Mouse (Mus musculus) gastrocnemius, postnatal 25 days (tissue): ENCODE data around the gene Acly. TPM values are rescaled to one million over a fixed set of nuclear protein-coding genes. Genes with fewer than 3 reads are reported as not detected.
A peak's percentile ranks its signal among the peaks of the same experiment; 100 is the strongest.

ENCODE experiments used
- DNase-seq: peaks from one replicate; pipeline ENCODE4 v3.0.0; 2022
- long read RNA-seq, 2 experiments: library from polyadenylated mRNA; stranded (forward); transcript quantifications; one replicate each; pipeline ENCODE4 v2.0.0; 2021
- total RNA-seq, 2 experiments: library from RNA; stranded (reverse); gene quantifications; 1 replicate in 1 of 2; 2 replicates in 1 of 2; pipeline ENCODE4 v1.2.3; 2021

The Acly gene
- total RNA-seq, result 10 to 100 TPM; 10.6 to 20.3 TPM
- long read RNA-seq, experiment 1, full-length matches to known transcripts, result 6 of 9 reads
- long read RNA-seq, experiment 1, partial matches to known transcripts, result 0 of 9 reads
- long read RNA-seq, experiment 1, other reads (novel, unspliced or antisense), result 3 of 9 reads
- long read RNA-seq, experiment 2, full-length matches to known transcripts, result 15 of 23 reads
- long read RNA-seq, experiment 2, partial matches to known transcripts, result 5 of 23 reads
- long read RNA-seq, experiment 2, other reads (novel, unspliced or antisense), result 3 of 23 reads

DNA sequence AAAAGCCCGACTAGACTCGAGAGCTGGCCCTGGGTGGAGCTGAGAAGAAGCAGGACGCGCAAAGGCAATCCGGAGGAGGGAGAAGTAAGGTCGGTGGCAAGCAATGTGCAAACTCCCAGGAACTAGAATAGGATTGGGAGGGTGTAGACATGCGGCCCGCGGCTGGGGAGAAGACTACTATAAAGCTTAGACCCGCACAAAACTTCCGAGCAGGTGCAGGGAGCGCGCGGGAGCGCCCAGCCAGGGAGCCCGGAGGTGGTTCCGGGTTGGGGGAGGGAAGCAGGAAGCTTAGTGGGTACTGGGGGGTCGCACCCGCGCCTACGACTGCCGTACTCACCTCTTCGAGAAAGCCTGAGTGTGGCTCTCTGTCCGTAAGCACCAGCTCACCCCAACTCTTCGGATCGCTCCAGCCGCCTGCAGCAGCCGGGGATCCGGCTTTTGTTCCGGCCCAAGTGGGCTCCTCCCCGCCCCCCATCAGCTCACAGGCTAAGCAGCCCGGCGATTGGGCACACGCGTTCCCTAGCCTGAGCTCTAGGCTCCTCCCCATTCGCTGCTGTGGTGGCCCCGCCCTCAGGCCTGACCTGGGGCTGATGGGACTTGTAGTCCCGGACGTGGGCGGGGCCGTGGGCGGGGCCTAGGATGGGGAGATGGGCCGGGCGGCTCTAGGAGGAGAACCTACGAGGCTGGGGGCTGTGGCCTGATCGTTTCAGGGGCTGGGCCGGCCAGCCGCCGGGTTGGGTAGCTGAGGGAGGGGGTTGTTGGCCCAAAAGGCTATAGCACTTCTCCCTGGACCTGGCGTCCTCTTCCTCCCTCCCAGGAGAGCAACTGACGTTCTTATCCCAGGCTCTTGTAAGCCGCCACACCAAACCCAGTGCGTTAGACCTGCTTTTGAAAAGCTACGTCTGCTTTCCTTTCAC is at the start of gene Acly:
Gene Acly (minus strand): TSS at position 543 of the 917 bp plus-strand sequence.
- peak; percentile 99 for DNase-seq

DNA sequence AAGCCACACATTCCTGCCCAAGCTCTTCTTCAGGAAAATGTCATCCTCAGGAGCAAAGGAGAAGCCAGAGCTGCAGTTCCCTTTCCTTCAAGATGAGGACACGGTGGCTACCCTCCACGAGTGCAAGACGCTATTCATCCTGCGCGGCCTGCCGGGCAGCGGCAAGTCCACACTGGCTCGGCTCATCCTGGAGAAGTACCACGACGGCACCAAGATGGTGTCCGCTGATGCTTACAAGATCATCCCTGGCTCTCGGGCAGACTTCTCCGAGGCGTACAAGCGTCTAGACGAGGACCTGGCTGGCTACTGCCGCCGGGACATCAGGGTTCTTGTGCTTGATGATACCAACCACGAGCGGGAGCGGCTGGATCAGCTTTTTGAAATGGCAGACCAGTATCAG is 48.5 kb upstream of the Acly start:
- DNase-seq, result no peak

DNA sequence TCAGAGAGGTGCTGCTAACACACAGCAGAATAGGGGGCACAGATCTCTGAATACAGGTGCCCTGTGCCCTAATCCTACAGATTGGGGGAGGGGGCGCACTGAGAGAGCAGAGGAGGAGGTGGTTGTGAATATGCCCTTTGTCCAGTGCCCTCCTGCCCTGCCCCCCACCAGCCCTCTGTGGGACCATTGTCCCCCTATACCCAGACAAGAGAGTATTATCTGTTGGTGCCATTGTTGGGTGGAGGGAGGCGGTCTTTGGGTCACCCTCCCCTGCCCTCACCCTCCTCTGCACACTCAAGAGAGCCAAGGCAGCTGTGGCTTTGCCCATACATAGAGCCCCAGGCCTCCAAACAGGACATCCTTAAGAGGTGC is 47.7 kb upstream of the Acly start:
- no peak for DNase-seq

DNA sequence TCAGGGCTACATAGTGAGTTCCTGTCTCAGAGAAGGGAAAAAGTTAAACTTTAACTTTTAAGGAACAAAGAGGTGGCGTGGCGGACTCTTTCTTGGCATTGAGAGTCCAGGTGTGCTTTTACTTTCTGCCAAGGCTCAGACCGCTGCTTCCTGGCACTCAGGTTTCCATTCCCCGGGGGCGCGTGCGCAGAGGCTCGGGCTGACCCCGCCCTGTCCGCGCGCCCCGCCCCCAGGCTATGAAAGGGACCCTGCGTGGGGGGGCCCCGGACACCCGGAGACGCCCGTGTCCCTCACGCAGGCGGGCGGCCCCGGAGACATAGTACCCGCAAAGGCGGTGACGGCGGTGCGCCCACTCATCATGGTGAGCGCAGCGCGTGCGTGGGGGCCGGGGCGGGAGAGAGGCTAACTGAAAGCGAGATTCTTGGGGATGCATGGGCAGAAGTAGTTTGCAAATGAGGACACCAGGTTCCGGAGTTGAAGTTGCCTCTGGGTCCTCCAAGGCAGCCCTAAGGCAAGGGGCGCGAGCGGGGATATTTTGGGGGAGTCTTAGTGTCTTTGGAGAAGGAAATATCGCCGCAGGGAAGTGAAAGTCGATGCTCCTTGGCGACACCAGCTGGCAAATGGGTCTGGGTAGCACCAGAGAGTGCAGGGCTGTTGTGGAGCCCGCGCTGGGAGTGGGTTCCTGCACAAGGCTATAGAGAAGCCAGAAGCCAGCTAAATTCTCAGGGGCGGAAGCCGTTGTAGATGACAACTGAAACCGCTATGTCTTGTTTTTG is 47.1 kb upstream of the Acly start, which contains the start of gene Cnp:
Gene Cnp (plus strand): TSS at position 197 of the 776 bp plus-strand sequence.
- DNase-seq, result peak; percentile 77

DNA sequence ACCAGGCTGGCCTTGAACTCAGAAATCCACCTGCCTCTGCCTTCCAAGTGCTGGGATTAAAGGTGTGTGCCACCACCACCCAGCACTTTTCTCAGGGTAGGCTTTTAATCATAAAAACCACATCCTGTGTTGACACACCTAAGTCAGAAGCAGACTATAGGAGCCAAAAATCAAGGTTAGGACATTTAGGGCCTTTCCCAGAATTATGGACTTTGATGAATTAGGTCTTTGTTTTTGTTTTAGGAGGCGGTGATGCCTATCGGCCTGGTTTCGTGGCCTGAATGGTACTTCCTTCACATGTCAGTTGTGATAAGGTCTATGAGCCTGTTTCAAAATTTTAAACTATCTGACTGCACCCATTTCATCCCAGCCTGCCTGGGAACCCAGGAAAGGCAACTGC is 46.4 kb upstream of the Acly start:
- no peak for DNase-seq

DNA sequence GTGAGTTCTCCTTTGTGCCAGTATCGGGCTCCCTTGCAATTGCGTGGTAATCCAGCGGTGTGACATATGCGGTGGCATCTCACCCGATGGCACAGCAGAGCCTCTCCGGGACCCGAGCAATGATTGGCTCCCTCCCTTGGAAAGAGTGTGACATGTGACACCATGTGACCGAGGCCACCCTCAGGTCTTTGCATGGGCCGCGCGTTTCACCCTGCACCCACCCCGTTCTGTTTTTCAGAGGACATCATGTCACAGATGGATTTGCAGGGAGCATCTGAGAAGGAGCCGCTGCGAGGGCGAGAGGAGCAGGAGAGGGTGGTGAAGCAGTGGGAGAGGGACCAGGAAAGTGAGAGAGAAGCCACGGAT is 43.4 kb upstream of the Acly start:
- peak; percentile 29 for DNase-seq

DNA sequence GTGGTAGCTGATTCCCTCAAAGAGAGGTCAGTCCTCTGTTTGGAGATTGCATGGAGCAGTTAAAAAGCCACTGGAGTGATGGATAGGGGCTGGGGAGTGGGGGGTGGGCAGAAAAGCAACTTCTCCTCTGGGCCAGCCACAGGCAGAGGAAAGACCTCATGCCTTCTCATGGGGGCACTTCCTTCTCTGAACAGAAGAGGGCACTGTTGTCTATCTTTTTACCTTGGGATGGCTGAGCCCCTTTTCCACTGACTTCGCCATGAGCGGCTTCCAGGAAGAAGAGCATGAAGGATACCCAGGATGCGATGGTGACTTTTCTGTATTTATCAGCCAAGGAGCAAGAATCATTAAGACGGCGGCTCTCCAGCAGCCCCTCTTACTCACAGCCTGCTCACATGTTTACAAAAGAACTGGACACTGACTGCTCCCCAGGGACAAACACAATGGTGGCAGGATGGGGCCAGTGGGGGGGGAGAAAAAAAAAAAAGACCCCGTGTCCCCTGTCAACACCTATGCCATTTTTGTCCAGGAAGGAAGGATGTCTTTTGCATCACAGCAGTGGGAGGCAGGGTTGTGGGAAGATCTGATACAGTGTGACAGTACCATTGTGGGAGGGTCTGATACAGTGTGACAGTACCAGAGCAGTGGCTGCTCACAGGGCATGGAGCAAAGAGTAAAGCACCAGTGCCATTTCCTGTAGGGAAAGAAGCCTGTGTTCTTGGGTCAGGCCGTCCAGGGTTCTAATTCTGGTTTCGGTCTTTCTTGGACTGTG is 42.8 kb upstream of the Acly start:
- DNase-seq, result peak; percentile 39

DNA sequence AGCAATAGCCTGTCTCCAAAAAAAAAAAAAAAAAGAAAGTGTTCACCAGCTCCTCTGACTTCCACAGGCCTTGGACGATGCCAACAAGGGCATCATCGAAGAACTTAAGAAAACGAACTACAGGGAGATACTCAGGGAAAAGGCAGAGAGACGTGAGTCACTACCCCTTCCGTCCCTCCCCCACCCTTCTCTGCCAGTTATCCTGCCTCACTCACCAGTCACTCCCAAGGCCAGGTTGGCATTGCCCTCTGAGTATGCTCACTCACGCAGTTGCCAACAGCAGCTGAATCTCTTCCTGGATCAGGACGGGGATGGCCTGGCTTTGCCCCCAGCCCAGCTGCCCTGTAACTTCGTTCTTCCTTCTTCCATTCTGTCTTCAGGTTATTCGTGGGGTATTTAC is 42.0 kb upstream of the Acly start:
- DNase-seq, result no peak

DNA sequence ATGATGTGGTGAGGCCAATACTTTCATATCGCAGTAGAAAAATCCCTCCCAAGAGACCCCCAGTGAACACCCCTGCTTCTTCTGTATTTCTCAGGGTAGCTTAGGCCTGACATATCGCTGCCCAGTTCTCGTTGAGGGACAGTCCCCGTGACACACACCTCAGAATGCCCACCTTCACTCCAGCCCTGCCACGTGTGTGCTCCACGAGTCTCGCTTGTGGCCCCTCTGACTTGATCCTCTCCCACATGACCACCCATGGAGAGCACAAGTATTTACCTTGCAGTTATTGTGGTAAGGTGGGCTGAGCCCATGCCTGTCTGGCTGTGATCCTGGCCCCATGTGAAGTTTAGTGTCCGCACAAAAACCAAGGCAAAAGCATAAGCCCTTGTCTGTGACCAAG is 40.9 kb upstream of the Acly start:
- no peak for DNase-seq

DNA sequence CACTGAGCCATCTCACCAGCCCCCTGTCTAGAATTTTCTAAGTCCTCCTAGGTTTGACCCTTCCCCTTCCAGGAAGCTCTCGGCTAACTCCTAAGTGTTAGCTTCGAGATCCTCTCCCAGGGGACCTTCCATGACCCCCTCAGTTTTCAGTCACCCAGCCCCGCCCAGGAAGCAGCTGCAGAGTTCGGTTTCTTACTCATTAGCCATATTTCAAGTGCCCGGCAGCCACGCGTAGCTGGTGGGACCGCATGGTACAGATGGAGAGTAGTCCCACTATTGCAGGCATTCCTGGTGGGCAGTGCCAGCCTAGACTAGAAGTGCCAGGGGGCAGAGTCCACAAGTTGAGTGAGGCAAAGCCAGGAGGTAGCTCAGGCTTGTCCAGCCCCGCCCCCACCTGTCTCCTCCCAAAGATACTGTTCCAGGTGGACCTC is 40.0 kb upstream of the Acly start:
- no peak for DNase-seq

DNA sequence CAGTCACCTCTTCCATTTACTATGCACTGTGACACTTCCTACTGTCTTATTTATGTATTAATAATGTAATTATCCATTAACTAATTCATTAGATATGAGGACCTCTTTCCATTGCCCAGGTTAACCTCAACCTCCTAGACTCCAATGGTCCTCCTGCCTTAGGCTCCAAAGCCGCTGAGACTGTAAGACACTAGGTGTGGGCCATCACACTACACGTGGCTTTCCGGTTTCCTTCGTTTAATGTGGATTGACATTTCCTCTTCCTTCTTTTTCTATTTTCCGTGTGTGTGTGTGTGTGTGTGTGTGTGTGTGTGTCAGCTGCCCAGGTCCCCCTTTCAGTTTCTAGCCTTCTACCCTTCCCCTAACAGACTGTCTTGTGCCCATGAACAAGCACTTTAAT is 39.4 kb upstream of the Acly start:
- DNase-seq, result no peak

DNA sequence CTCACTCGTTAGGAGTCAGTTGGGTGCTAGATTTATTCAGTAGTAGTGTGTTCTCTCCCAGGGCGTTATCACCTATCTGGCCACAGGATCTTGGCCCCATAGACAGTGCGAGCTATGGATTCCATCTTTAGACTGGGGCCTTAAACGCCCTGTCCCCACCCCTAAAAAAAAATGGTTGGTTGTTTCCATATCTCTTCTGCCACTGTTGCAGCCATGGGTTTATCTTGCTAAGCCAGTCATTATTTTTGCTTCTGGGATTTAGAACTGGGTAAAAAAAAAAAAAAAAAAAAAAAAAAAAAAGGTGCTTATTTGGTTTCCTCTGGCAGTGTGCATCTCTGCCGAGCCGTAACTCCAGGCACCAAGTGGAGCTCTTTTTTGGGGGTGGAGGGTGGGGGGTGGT is 36.9 kb upstream of the Acly start:
- no peak for DNase-seq

DNA sequence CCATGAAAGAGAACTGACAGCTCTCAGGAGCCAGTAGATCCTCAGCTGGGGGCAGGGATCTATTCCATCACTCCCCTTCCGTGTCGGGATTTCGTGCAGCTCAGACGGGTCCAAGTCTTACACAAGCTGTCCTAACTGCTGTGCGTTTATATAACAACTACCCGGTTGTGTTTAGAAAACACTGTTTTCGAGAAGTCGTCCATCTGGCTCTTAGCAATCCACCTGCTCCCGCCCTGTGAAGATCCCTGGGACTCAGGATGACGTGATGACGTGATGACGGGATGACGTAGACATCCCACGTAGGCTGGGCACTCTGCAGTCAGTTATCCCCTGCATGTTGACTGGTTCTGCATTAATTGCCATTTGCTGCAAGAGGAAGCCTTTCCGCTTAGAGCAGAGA is 36.5 kb upstream of the Acly start:
- no peak for DNase-seq

DNA sequence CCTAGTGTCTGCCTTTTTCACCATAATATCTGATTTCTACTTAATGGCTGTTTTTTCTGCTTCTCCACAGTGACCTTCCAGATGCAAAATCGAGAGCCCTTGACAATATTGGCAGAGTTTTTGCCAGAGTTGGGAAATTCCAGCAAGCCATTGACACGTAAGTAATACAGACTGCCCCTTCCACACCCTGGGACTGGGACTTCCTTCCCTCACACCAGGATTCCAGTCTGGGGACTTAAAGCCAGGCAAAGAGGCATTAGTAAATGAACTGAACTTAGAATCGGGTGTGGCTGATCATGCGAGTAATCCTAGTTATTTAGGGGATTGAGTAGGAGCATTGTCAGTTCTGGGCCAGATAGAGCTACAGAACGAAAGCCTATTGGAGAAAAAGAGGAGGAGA is 33.9 kb upstream of the Acly start:
- no peak for DNase-seq

DNA sequence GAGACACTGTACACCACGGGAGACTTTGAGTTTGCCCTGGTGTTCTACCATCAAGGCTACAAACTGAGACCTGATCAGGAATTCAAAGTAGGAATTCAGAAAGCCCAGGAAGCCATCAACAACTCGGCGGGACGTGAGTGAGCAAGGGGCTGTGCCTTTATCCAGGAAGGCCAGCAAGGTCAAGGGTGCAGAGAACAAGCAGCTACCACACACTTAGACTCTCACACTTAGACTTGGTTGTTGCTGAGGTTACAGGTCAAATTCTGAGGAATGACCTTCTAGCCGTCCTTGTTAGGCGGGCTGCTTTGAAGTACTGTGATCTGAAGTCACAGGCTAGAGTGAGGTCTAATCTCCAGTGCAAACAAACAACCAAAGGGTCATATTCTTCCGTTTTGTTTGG is 31.7 kb upstream of the Acly start:
- DNase-seq, result no peak

DNA sequence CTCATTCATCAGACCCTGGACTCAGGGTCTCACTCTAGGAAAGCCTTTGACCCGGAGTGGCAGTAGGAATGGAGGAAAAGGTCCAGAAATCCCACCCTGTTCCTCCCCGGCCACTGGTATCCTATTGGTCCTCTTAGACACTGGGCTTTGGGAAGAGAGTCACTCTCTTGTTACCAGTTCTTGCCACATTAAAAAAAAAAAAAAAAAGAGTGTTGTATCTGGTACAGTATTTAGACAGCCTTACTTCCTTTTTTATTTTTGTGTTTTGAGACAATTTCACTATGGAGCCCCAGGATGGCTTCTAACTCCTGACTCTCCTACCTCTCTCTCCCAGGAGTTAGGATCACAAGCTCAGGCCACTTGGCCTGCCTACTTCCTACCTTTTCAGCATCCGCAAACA is 29.8 kb upstream of the Acly start:
- no peak for DNase-seq

DNA sequence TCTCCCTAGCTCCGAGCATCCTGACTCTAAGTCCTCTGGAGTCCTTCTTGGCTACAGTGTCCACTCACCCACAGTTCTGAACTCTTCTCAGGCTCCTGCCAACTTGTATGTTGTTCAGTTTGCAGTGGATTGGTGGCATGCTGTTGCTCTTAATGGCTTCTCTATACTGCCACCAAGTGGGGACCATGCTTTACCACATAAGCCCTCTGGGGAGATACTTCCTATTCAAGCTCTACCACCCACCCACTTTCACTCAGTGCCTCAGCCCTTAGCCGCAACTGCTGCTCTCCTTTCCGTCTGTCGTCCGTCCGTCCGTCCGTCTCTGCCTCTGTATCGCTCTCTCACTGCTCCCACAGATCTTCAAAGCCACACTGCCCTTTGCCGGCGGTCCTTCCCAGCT is 27.8 kb upstream of the Acly start:
- DNase-seq, result peak; percentile 24

DNA sequence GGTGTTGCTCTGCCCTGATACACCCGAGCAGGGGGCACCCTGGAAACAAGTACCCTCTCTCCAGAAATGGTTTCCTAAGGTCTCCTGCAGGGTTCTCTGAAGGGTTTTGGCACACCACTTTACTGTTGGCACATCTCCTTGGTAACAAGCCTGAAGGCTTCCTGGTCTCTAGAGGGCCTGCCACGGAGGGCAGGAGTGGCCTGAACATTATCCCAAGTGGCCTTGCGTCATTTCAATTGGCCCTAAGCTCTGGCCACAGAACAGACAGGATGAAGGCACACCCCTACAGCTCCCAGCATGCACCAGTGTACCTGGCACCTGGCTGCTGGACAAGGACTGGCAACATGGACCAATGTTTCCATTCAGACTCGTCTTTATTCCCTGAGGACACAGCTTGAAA is 25.0 kb upstream of the Acly start:
- no peak for DNase-seq

DNA sequence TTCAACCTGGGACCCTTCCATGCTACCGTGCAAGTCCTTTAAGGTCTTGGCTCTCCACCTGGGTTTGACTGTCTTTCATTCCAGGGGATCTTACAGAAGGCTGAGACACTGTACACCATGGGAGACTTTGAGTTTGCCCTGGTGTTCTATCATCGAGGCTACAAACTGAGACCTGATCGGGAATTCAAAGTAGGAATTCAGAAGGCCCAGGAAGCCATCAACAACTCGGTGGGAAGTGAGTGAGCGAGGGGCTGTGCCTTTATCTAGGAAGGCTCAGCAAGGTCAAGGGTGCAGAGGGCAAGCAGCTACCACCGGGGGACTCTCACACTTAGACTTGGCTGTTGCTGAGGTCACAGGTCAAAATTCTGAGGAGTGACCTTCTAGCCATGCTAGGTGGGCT is 22.3 kb upstream of the Acly start:
- DNase-seq, result no peak

DNA sequence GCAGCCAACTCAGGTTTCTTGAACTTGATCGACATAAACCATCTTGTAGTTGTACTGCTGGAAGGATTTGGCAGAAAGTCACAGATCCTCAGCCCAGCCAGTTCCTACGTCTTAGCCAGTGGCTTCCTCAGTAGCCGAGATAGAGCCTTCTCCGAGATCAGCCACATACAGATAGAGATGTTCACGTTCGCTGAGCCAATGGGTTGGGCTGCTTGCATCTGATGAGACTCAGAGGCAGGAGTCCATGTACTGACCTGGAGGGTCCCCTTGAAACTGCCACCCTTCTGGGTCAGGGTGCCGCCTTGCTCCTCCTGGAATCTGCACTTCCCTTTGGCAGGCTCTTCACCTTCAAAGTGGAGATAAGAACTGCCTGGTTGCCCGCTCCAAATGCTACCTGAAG is 21.7 kb upstream of the Acly start:
- DNase-seq, result no peak

DNA sequence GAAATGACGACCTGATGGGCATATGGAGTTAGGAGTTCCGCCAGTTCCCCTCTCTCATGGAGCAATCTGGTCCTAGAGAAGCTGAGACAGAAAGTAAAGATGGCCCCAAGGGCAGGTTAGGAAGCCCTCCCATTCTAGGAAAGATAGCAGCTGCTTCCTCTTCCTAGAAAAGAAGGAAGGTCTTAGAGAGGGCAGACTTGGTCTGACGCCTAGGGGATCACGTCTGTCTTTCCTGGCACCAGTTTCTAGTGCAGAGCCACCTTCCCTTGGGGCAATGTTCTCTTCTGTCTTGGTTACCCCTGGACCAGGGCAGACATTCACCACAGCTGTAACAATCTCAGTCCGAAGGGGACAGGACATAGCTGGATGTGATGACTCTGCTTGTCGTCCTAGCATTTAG is 20.3 kb upstream of the Acly start:
- DNase-seq, result no peak

DNA sequence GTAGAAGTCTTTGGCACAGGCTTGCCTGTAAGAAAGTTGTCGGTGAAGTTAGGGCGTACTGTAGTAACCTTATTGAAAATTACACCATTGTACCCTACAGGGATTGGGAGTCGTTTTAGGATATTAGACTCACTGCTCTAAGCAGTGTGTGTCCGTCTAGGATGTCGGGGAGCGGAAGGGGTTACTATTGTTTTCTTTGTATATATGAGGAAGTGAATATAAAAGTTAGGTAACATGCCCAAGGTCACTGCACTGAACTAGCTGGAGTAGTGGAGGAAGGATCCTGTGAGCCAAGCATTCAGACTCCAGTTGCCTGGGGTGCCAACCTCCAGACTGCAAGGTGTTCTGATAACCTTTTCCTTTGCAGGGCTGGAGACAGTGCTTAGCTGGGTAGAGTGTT is 19.2 kb upstream of the Acly start:
- no peak for DNase-seq
